Mouse (Mus musculus) embryonic facial prominence, embryonic 14.5 days (tissue): ENCODE results near the gene Agr2. TPM values are rescaled to one million over a fixed set of nuclear protein-coding genes. Genes with fewer than 3 reads are reported as not detected.

Source experiments
- ATAC-seq: fragments of 200-750 bp; cut with Nextera tagmentation; 2 replicates; pipeline ENCODE4 v1.8.0; 2017; ENCODE audit warnings: low read depth, moderate number of reproducible peaks, moderate TSS enrichment
- DNase-seq: peaks from one replicate; pipeline ENCODE4 v3.0.0-alpha.2; 2015; ENCODE audit warnings: low spot score
- H3K27ac ChIP-seq: fragments of 300-500 bp; sonication (generic); replicated peaks from 2 replicates; pipeline ENCODE4 v1.5.1; 2014; ENCODE audit warnings: low read depth, mild to moderate bottlenecking, low read length, moderate library complexity
- H3K27me3 ChIP-seq: fragments of 300-500 bp; sonication (generic); replicated peaks from 2 replicates; pipeline ENCODE4 v1.6.1; 2014; ENCODE audit warnings: low read length; ENCODE audit not compliant: control insufficient read depth, insufficient read depth
- H3K36me3 ChIP-seq: fragments of 300-500 bp; sonication (generic); 2 replicates; pipeline ENCODE4 v1.6.1; 2014; ENCODE audit warnings: low read length, mixed read lengths; ENCODE audit not compliant: control insufficient read depth, insufficient read depth
- H3K4me1 ChIP-seq: fragments of 300-500 bp; sonication (generic); 2 replicates; pipeline ENCODE4 v1.6.1; 2014; ENCODE audit warnings: antibody characterized with exemption, low read length; ENCODE audit not compliant: control insufficient read depth, insufficient read depth
- H3K4me2 ChIP-seq: fragments of 300-500 bp; sonication (generic); 2 replicates; pipeline ENCODE4 v1.6.1; 2014; ENCODE audit warnings: low read depth, mild to moderate bottlenecking, low read length, moderate library complexity, mixed read lengths
- H3K4me3 ChIP-seq: fragments of 300-500 bp; sonication (generic); 2 replicates; pipeline ENCODE4 v1.5.1; 2014; ENCODE audit warnings: low read depth, mild to moderate bottlenecking, low read length
- H3K9ac ChIP-seq: fragments of 300-500 bp; sonication (generic); 2 replicates; pipeline ENCODE4 v1.6.1; 2014; ENCODE audit warnings: low read depth, mild to moderate bottlenecking, low read length, moderate library complexity, mixed read lengths
- H3K9me3 ChIP-seq: fragments of 300-500 bp; sonication (generic); 2 replicates; pipeline ENCODE4 v1.6.1; 2016; ENCODE audit warnings: low read length; ENCODE audit not compliant: control insufficient read depth
- WGBS: fragments of 180-500 bp; shearing (Covaris S2); extraction: QIAGEN DNeasy Blood & Tissue Kit; methylation state at CpG from one replicate; pipeline ENCODE4 v1.1.7; 2014; 5-methylcytosine and 5-hydroxymethylcytosine counted together
- polyA plus RNA-seq: library from polyadenylated mRNA; unstranded; fragments of >200 nt; fragmentation: Nextera tagmentation; extraction: Ambion mirVana; gene quantifications from 2 replicates; pipeline ENCODE4 v1.2.1, GENCODE M21; 2014

Agr2 gene
- polyA plus RNA-seq, 1 experiment from 2014 or later, result 7.9 TPM

DNA sequence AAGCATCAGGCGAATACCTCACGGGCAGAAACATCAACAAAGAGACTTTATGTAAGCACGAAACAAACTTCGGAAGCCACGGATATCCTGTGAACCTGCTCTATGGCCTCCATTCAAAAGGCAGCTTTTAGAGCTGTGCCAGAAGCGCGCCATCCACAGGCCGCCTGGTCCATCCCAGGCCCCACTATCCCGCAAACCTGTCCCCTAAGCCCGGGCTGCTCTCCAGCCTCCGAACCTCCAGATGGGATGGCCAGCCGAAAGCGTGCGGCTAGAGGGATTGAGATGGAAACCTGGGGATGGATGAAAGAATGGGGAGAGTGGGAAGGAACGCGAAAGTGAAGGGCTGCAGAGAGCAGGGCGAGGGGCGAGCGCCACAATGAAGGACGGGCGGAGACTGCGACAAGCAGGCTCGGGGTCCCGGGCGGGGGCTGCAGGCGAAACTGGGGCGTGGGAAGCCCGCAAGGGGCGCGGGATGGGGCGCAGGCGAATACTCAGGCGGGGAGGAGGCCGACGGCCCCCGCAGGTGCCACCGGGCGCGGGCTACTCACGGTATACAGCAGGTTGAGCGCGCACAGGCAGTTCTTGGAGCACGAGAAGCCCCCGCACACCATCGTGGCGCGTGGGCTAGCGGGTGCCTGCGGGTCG is 49.1 kb downstream of the Agr2 start:
- Histone ChIP-seq H3K9ac (peak overlapping the region; percentile 79), H3K4me1 (no peaks in the 10 kb centered on the region), H3K27ac (peak overlapping the region; percentile 65), H3K36me3 (no peaks in the 10 kb centered on the region), H3K4me2 (peak overlapping the region; percentile 97), H3K9me3 (no peaks in the 10 kb centered on the region), H3K4me3 (peak overlapping the region; percentile 82), H3K27me3 (no peaks in the 10 kb centered on the region)
- peak; percentile 73 for ATAC-seq
- peak; percentile 57 for DNase-seq
- WGBS, result 0% methylated on average over 25 of the region's 50 CpGs

GRCm38 (mm10) chr12:36042348-36042778 is 49.7 kb downstream of the Agr2 start, which contains the start of gene Tspan13:
TSS of gene Tspan13 (minus strand) at chr12:36042500.
- Histone ChIP-seq H3K4me3 (peak within 1 kb of the TSS; percentile 82), H3K9ac (peak within 1 kb of the TSS; percentile 79), H3K4me2 (peak within 1 kb of the TSS; percentile 97), H3K36me3 (no peaks in the 10 kb centered on the region), H3K4me1 (no peaks in the 10 kb centered on the region), H3K9me3 (no peaks in the 10 kb centered on the region), H3K27ac (peak within 1 kb of the TSS; percentile 65), H3K27me3 (no peaks in the 10 kb centered on the region)
- DNase-seq (peak; percentile 94), ATAC-seq (peak; percentile 98)
- WGBS, result 0% methylated on average over 30 of the region's 35 CpGs

- no peak for ATAC-seq
- H3K4me2 ChIP-seq, result no peak overlapping the region
- no peaks in the 10 kb centered on the region for H3K9me3 ChIP-seq
- no peaks in the 10 kb centered on the region for H3K36me3 ChIP-seq
- no peak overlapping the region for H3K9ac ChIP-seq
- WGBS, result 77% methylated on average over 2 of the region's 2 CpGs
- H3K27me3 ChIP-seq, result no peaks in the 10 kb centered on the region
- no peak overlapping the region for H3K27ac ChIP-seq
- no peaks in the 10 kb centered on the region for H3K4me1 ChIP-seq
- no peak for DNase-seq
- no peak overlapping the region for H3K4me3 ChIP-seq
These were observed 52.0 kb downstream of the Agr2 start for GRCm38 (mm10) chr12:36044691-36045090.

DNA sequence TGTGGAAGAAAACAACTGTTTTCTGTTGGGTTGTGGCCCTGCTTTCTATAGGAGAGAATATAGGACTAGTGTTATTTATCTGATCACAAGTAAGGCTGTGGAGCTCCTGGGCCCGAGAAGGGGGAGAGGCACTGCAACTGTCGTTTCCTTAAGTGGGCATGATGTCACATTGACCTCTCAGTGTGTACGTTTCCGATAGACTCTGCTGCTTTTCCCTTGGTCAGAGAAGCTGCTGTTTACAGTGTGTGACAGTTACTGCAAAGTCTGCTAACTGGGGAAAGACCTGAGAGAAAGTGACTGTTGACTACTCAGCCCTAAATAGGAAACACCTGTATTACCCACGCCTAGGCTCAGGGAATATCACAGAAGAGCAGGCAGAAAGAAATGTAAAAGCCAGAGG is 53.5 kb downstream of the Agr2 start:
- 24% methylated on average over 5 of the region's 5 CpGs for WGBS
- Histone ChIP-seq H3K9ac (no peak overlapping the region), H3K27ac (no peak overlapping the region), H3K36me3 (no peaks in the 10 kb centered on the region), H3K4me3 (no peak overlapping the region), H3K4me1 (no peaks in the 10 kb centered on the region), H3K27me3 (no peaks in the 10 kb centered on the region), H3K4me2 (no peak overlapping the region), H3K9me3 (no peaks in the 10 kb centered on the region)
- DNase-seq (no peak), ATAC-seq (no peak)

- no peak overlapping the region for H3K9ac ChIP-seq
- H3K27ac ChIP-seq, result no peak overlapping the region
- no peak overlapping the region for H3K4me3 ChIP-seq
- DNase-seq (no peak), ATAC-seq (no peak)
- H3K27me3 ChIP-seq, result no peaks in the 10 kb centered on the region
- 53% methylated on average over 2 of the region's 2 CpGs for WGBS
- H3K36me3 ChIP-seq, result no peaks in the 10 kb centered on the region
- H3K4me2 ChIP-seq, result no peak overlapping the region
- H3K9me3 ChIP-seq, result no peaks in the 10 kb centered on the region
- no peaks in the 10 kb centered on the region for H3K4me1 ChIP-seq
These were observed 54.9 kb downstream of the Agr2 start for GRCm38 (mm10) chr12:36047593-36047992.

- 68% methylated on average over 1 of the region's 1 CpGs for WGBS
- ATAC-seq (no peak), DNase-seq (no peak)
- no peak overlapping the region for H3K4me2 ChIP-seq
- H3K36me3 ChIP-seq, result no peaks in the 10 kb centered on the region
- no peak overlapping the region for H3K9ac ChIP-seq
- no peaks in the 10 kb centered on the region for H3K27me3 ChIP-seq
- H3K9me3 ChIP-seq, result no peaks in the 10 kb centered on the region
- H3K27ac ChIP-seq, result no peak overlapping the region
- H3K4me1 ChIP-seq, result no peaks in the 10 kb centered on the region
- no peak overlapping the region for H3K4me3 ChIP-seq
These were observed 57.6 kb downstream of the Agr2 start for GRCm38 (mm10) chr12:36050276-36050675.

Other genes starting within 250 kb of the Agr2 start
- 2.1 and 4.0 TPM in 2 replicates for gene Agr3, start 67.3 kb upstream of the Agr2 start, polyA plus RNA-seq
- 57.3 and 57.5 TPM in 2 replicates for gene Tspan13, start 49.6 kb downstream of the Agr2 start, polyA plus RNA-seq
- gene Ankmy2, start 164.2 kb downstream of the Agr2 start, polyA plus RNA-seq, result 33.3 and 37.8 TPM in 2 replicates
- gene Bzw2, start 165.2 kb downstream of the Agr2 start, polyA plus RNA-seq, result 172 and 198 TPM in 2 replicates